Mouse (Mus musculus) heart, embryonic 16.5 days (tissue): ENCODE results near the gene Rps3. TPM values are rescaled to one million over a fixed set of nuclear protein-coding genes. Genes with fewer than 3 reads are reported as not detected.
"Not testable (repeated sequence)": the region's sequence is repeated elsewhere in the genome, so short reads cannot be mapped to it uniquely, and the experiment has no call there.

Experiments used
- ATAC-seq: fragments of 200-750 bp; cut with Nextera tagmentation; replicated peaks from 2 replicates; pipeline ENCODE4 v1.8.0; 2017; ENCODE audit warnings: moderate number of reproducible peaks; ENCODE audit not compliant: insufficient read depth, low FRiP score; ENCODE audit errors: extremely low read depth
- H3K27ac ChIP-seq: fragments of 300-500 bp; sonication (generic); 2 replicates; pipeline ENCODE4 v1.5.1; 2014; ENCODE audit warnings: mild to moderate bottlenecking, low read length, control low read depth, moderate library complexity
- H3K27me3 ChIP-seq: fragments of 300-500 bp; sonication (generic); 2 replicates; pipeline ENCODE4 v1.6.1; 2014; ENCODE audit warnings: low read length, mixed read lengths; ENCODE audit not compliant: control insufficient read depth, insufficient read depth
- H3K36me3 ChIP-seq: fragments of 300-500 bp; sonication (generic); 2 replicates; pipeline ENCODE4 v1.6.1; 2014; ENCODE audit not compliant: control insufficient read depth, insufficient read depth
- H3K4me1 ChIP-seq: fragments of 300-500 bp; sonication (generic); 2 replicates; pipeline ENCODE4 v1.6.1; 2014; ENCODE audit warnings: low read length, mixed read lengths; ENCODE audit not compliant: control insufficient read depth, insufficient read depth
- H3K4me2 ChIP-seq: fragments of 300-500 bp; sonication (generic); 2 replicates; pipeline ENCODE4 v1.6.1; 2014; ENCODE audit warnings: low read depth, mild to moderate bottlenecking, control low read depth, low read length
- H3K4me3 ChIP-seq: fragments of 300-500 bp; sonication (generic); 2 replicates; pipeline ENCODE4 v1.5.1; 2014; ENCODE audit warnings: mild to moderate bottlenecking, control low read depth, low read length
- H3K9ac ChIP-seq: fragments of 300-500 bp; sonication (generic); 2 replicates; pipeline ENCODE4 v1.6.1; 2014; ENCODE audit warnings: low read length, control low read depth
- H3K9me3 ChIP-seq: fragments of 300-500 bp; sonication (generic); replicated peaks from 2 replicates; pipeline ENCODE4 v1.6.1; 2016; ENCODE audit warnings: low read length; ENCODE audit not compliant: control insufficient read depth
- whole genome bisulfite sequencing: fragments of 180-500 bp; shearing (Covaris S2); extraction: QIAGEN DNeasy Blood & Tissue Kit; methylation state at CpG from one replicate; pipeline ENCODE4 v1.1.7; 2014; 5-methylcytosine and 5-hydroxymethylcytosine counted together
- polyA plus RNA-seq: library from polyadenylated mRNA; unstranded; fragments of >200 nt; fragmentation: Nextera tagmentation; extraction: Ambion mirVana; gene quantifications from 2 replicates; pipeline ENCODE4 v1.2.1, GENCODE M21; 2015

Rps3 gene
- polyA plus RNA-seq, 1 experiment from 2014 or later, result 474 TPM

GRCm38 (mm10) chr7:99516092-99516813 lies 32.7 kb upstream of the Rps3 start:
- WGBS, result 57% methylated on average over 9 of the region's 9 CpGs
- H3K27ac ChIP-seq, result no peak overlapping the region
- no peak overlapping the region for H3K9ac ChIP-seq
- no peak overlapping the region for H3K4me2 ChIP-seq
- H3K4me1 ChIP-seq, result peaks cover 7% of the 10 kb centered on the region; the same call in 1 of the 2 replicates
- H3K4me3 ChIP-seq, result no peak overlapping the region
- H3K9me3 ChIP-seq, result peaks cover 3% of the 10 kb centered on the region; the same call in 1 of the 2 replicates
- 0 out of 2 replicates have a peak, but pooled peaks have one; percentile 28 for ATAC-seq
- H3K27me3 ChIP-seq, result no peaks in the 10 kb centered on the region
- no peaks in the 10 kb centered on the region for H3K36me3 ChIP-seq

DNA sequence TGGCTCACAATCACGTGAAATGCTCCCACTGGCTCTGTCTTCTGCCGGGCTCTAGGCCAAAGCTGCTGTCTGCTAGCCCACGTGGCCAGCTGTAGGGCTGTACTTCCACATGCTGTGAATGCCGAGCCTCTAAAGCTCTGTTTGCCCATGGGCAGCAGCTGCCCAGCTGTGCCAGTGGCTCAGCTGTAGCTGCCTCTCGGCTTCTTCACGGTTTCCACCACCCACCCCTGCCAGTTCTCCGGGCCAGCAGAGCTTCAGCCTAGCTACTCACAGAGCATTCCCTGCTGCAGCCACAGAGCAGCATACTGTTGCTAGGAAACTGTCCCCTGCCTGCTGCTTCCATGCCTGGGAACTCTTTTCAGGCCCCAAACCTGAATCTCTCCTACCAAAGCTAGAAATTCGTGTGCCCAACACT lies 26.6 kb upstream of the Rps3 start:
- no peak overlapping the region for H3K4me3 ChIP-seq
- peak overlapping the region; percentile 29; the same call in 1 of the 2 replicates for H3K4me2 ChIP-seq
- 0 out of 2 replicates have a peak overlapping the region, but pooled peaks have one; percentile 41 for H3K9ac ChIP-seq
- 12% methylated on average over 8 of the region's 8 CpGs for WGBS
- no peaks in the 10 kb centered on the region for H3K27me3 ChIP-seq
- H3K4me1 ChIP-seq, result no peaks in the 10 kb centered on the region; the same call in 1 of the 2 replicates
- no peak overlapping the region for H3K27ac ChIP-seq
- peaks cover 5% of the 10 kb centered on the region for H3K9me3 ChIP-seq
- H3K36me3 ChIP-seq, result no peaks in the 10 kb centered on the region
- ATAC-seq, result no peak

DNA sequence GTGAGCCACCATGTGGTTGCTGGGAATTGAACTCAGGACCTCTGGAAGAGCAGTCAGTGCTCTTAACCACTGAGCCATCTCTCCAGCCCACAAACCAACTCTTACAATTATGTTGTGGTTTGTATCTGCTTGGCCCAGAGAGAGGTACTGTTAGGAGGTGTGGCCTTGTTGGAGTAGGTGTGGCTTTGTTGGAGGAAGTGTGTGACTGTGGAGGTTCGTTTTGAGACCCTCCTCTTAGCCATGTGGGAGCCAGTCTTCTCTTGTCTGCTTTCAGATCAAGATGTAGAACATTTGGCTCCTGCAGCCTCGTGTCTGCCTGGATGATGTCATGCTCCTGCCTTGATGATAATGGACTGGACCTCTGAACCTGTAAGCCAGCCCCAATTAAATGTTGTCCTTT lies 24.6 kb upstream of the Rps3 start:
- not testable (repeated sequence) for H3K4me3 ChIP-seq, ATAC-seq, H3K4me2 ChIP-seq, H3K27me3 ChIP-seq, H3K9me3 ChIP-seq, H3K9ac ChIP-seq, H3K4me1 ChIP-seq, H3K36me3 ChIP-seq, H3K27ac ChIP-seq
- 19% methylated on average over 2 of the region's 2 CpGs for WGBS

DNA sequence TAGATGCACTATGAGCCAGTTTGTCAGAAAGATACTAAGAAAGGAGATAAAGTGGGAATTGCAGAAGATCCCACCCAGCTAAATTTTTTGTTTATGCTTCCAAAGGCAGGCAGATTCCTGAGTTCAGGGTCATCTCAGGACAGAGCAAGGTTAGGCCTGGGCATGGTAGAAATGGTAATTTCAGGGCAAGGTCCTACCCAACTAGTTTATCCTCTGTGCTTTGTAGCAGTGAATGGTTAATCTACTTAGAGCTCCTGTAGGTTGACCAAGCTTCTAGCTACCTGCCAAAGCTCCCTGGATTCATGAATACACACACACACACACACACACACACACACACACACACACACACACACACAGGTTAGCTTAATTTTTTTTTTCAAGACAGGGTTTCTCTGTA lies 21.0 kb upstream of the Rps3 start:
- Histone ChIP-seq H3K4me2 (no peak overlapping the region), H3K9me3 (peaks cover 5% of the 10 kb centered on the region), H3K4me3 (no peak overlapping the region), H3K27me3 (no peaks in the 10 kb centered on the region), H3K36me3 (no peaks in the 10 kb centered on the region), H3K9ac (no peak overlapping the region), H3K4me1 (peaks cover 3% of the 10 kb centered on the region; the same call in 1 of the 2 replicates), H3K27ac (no peak overlapping the region)
- ATAC-seq, result no peak

DNA sequence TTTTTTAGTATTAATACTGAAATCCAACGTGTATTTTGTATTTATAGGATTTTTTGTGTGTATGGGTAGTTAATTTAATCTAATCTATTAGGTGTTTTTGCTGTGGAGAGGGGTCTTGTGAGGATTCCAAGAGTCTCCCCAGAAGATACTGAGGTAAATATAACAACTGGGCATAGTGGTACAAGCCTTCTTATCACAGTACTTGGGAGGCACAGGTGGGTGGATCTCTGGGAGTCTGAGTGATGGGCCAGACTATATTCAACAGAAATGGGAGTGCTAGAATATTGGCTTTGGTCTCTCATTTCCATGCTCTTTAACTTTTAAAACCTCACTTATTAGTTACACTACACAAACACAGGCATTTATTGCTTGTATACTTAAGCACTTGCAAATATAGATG lies 17.6 kb upstream of the Rps3 start:
- H3K27me3 ChIP-seq, result no peaks in the 10 kb centered on the region
- H3K4me2 ChIP-seq, result no peak overlapping the region
- no peaks in the 10 kb centered on the region for H3K36me3 ChIP-seq
- no peak for ATAC-seq
- no peak overlapping the region for H3K4me3 ChIP-seq
- H3K9me3 ChIP-seq, result no peaks in the 10 kb centered on the region
- no peak overlapping the region for H3K9ac ChIP-seq
- H3K27ac ChIP-seq, result no peak overlapping the region
- peaks cover 3% of the 10 kb centered on the region; the same call in 1 of the 2 replicates for H3K4me1 ChIP-seq
- WGBS, result 28% methylated on average over 1 of the region's 1 CpGs

DNA sequence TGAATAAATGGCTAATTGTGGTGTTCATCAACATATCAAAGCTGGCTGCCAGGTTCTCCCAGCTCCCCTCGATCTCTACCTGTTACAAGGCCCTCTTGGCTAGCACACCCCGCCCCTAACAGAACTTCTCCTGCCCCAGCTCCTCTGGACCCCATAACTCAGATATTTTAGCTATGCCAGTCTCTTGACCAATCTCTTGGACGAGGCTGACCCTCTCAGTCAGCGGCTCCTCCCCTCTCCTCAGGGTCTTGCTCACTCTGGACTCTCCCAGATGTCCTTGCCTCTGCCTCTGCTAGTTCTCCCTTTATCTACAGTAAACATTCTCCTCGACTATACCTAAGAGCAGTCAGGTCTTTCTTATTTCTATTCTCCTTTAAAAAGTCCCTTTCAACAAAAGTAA lies 17.1 kb upstream of the Rps3 start:
- 0 out of 2 replicates have a peak overlapping the region, but pooled peaks have one; percentile 12 for H3K27ac ChIP-seq

GRCm38 (mm10) chr7:99500201-99500600 lies 16.7 kb upstream of the Rps3 start:
- whole genome bisulfite sequencing, result 2% methylated on average over 8 of the region's 8 CpGs
- Histone ChIP-seq H3K27ac (no peak overlapping the region), H3K27me3 (no peaks in the 10 kb centered on the region), H3K36me3 (no peaks in the 10 kb centered on the region), H3K9me3 (no peaks in the 10 kb centered on the region), H3K4me2 (no peak overlapping the region), H3K4me1 (peaks cover 3% of the 10 kb centered on the region; the same call in 1 of the 2 replicates), H3K4me3 (no peak overlapping the region), H3K9ac (no peak overlapping the region)
- ATAC-seq, result peak; percentile 72

More for the DNA sequence above, 17.1 kb upstream of the Rps3 start:
- Histone ChIP-seq H3K36me3 (no peaks in the 10 kb centered on the region), H3K4me1 (peaks cover 3% of the 10 kb centered on the region; the same call in 1 of the 2 replicates), H3K9me3 (no peaks in the 10 kb centered on the region), H3K9ac (no peak overlapping the region), H3K27me3 (no peaks in the 10 kb centered on the region), H3K4me3 (no peak overlapping the region), H3K4me2 (no peak overlapping the region)
- no peak for ATAC-seq
- 30% methylated on average over 5 of the region's 5 CpGs for WGBS

GRCm38 (mm10) chr7:99499128-99499527 lies 15.6 kb upstream of the Rps3 start:
- H3K4me1 ChIP-seq, result peaks cover 3% of the 10 kb centered on the region; the same call in 1 of the 2 replicates
- no peak for ATAC-seq
- no peak overlapping the region for H3K27ac ChIP-seq
- H3K36me3 ChIP-seq, result no peaks in the 10 kb centered on the region
- no peaks in the 10 kb centered on the region for H3K9me3 ChIP-seq
- no peak overlapping the region for H3K4me3 ChIP-seq
- WGBS, result 61% methylated on average over 1 of the region's 1 CpGs
- no peaks in the 10 kb centered on the region for H3K27me3 ChIP-seq
- no peak overlapping the region for H3K9ac ChIP-seq
- no peak overlapping the region for H3K4me2 ChIP-seq

- Histone ChIP-seq H3K4me3 (no peak overlapping the region), H3K27me3 (no peaks in the 10 kb centered on the region), H3K36me3 (no peaks in the 10 kb centered on the region), H3K9me3 (peaks cover 5% of the 10 kb centered on the region; the same call in 1 of the 2 replicates), H3K27ac (no peak overlapping the region), H3K9ac (no peak overlapping the region), H3K4me2 (no peak overlapping the region), H3K4me1 (no peaks in the 10 kb centered on the region)
- ATAC-seq, result no peak
- WGBS, result 75% methylated on average over 5 of the region's 5 CpGs
Measured at GRCm38 (mm10) chr7:99489708-99490107, 6.2 kb upstream of the Rps3 start.
